Mouse (Mus musculus) heart, postnatal 0 days (tissue): ENCODE measurements around the gene Fubp1.

ENCODE experiments used
- CTCF ChIP-seq: IDR thresholded peaks from 2 replicates; pipeline ENCODE4 v1.5.1; 2016; ENCODE audit warnings: antibody characterized with exemption, control low read depth, low read depth
- EP300 ChIP-seq: IDR thresholded peaks from 2 replicates; pipeline ENCODE4 v1.6.1; 2016; ENCODE audit warnings: antibody characterized with exemption, low read depth

GRCm38 (mm10) chr3:152191791-152192237 is 18.4 kb upstream of the Fubp1 start:
- peak; percentile 10; the same call in 1 of the 2 replicates for TF ChIP-seq CTCF
- no peak for TF ChIP-seq EP300
